Mouse (Mus musculus) forebrain, embryonic 14.5 days (tissue): ENCODE data around the gene H2-M10.2. TPM values are rescaled to one million over a fixed set of nuclear protein-coding genes. Genes with fewer than 3 reads are reported as not detected.
A peak's percentile ranks its signal among the peaks of the same experiment; 100 is the strongest.
"Not testable (repeated sequence)": the region's sequence is repeated elsewhere in the genome, so short reads cannot be mapped to it uniquely, and the experiment has no call there.

ENCODE experiments used
- ATAC-seq: fragments of 200-750 bp; cut with Nextera tagmentation; 2 replicates; pipeline ENCODE4 v1.8.0; 2017; ENCODE audit warnings: mild to moderate bottlenecking, moderate library complexity
- DNase-seq: peaks from one replicate; pipeline ENCODE4 v3.0.0-alpha.2; 2015; ENCODE audit warnings: low spot score
- H3K27ac ChIP-seq: fragments of 300-500 bp; sonication (generic); 2 replicates; pipeline ENCODE4 v1.5.1; 2014; ENCODE audit warnings: low read depth, mild to moderate bottlenecking, control low read depth, low read length, moderate library complexity
- H3K27me3 ChIP-seq: fragments of 300-500 bp; sonication (generic); replicated peaks from 2 replicates; pipeline ENCODE4 v1.6.1; 2014; ENCODE audit warnings: low read length, control low read depth, mixed read lengths; ENCODE audit not compliant: control insufficient read depth, insufficient read depth
- H3K36me3 ChIP-seq: fragments of 300-500 bp; sonication (generic); 2 replicates; pipeline ENCODE4 v1.6.1; 2014; ENCODE audit warnings: low read length, control low read depth; ENCODE audit not compliant: control insufficient read depth, insufficient read depth
- H3K4me1 ChIP-seq: fragments of 300-500 bp; sonication (generic); 2 replicates; pipeline ENCODE4 v1.6.1; 2014; ENCODE audit warnings: antibody characterized with exemption, low read length, control low read depth; ENCODE audit not compliant: control insufficient read depth, insufficient read depth
- H3K4me2 ChIP-seq: fragments of 300-500 bp; sonication (generic); 2 replicates; pipeline ENCODE4 v1.6.1; 2014; ENCODE audit warnings: mild to moderate bottlenecking, control low read depth, low read length
- H3K4me3 ChIP-seq: fragments of 300-500 bp; sonication (generic); 2 replicates; pipeline ENCODE4 v1.5.1; 2014; ENCODE audit warnings: low read depth, low read length, control low read depth
- H3K9ac ChIP-seq: fragments of 300-500 bp; sonication (generic); 2 replicates; pipeline ENCODE4 v1.6.1; 2014; ENCODE audit warnings: mild to moderate bottlenecking, low read length, control low read depth, moderate library complexity
- H3K9me3 ChIP-seq: fragments of 300-500 bp; sonication (generic); replicated peaks from 2 replicates; pipeline ENCODE4 v1.6.1; 2016; ENCODE audit warnings: low read length, control low read depth, mixed read lengths; ENCODE audit not compliant: control insufficient read depth
- WGBS: fragments of 180-500 bp; shearing (Covaris S2); extraction: QIAGEN DNeasy Blood & Tissue Kit; methylation state at CpG from one replicate; pipeline ENCODE4 v1.1.7; 2014; 5-methylcytosine and 5-hydroxymethylcytosine counted together
- polyA plus RNA-seq: library from polyadenylated mRNA; unstranded; fragments of >200 nt; fragmentation: Nextera tagmentation; extraction: Ambion mirVana; gene quantifications from 2 replicates; pipeline ENCODE4 v1.2.1, GENCODE M21; 2014

H2-M10.2 gene
- not detected in 2 replicates for polyA plus RNA-seq

- Histone ChIP-seq H3K4me2 (no peak within 1 kb of the TSS), H3K9me3 (no peaks in the 10 kb centered on the region), H3K27ac (no peak within 1 kb of the TSS), H3K4me1 (no peaks in the 10 kb centered on the region), H3K27me3 (no peaks in the 10 kb centered on the region), H3K4me3 (no peak within 1 kb of the TSS), H3K9ac (no peak within 1 kb of the TSS), H3K36me3 (no peaks in the 10 kb centered on the region)
- WGBS: 88% methylated on average over 2 of the region's 2 CpGs
- ATAC-seq: no peak
- DNase-seq: no peak
Observed at GRCm38 (mm10) chr17:36286390-36286789, at the start of gene H2-M10.2. Gene H2-M10.2 (minus strand): TSS chr17:36286490.

GRCm38 (mm10) chr17:36326055-36326454, 39.8 kb upstream of the H2-M10.2 start, which contains the start of gene H2-M10.1:
Gene H2-M10.1 (minus strand): TSS chr17:36326155.
- no peak for DNase-seq
- no peak for ATAC-seq
- H3K9ac ChIP-seq: no peak within 1 kb of the TSS
- no peak within 1 kb of the TSS for H3K4me3 ChIP-seq
- no peaks in the 10 kb centered on the region for H3K27me3 ChIP-seq
- no peaks in the 10 kb centered on the region for H3K36me3 ChIP-seq
- no peak within 1 kb of the TSS for H3K27ac ChIP-seq
- 94% methylated on average over 4 of the region's 4 CpGs for WGBS
- H3K9me3 ChIP-seq: no peaks in the 10 kb centered on the region
- H3K4me2 ChIP-seq: no peak within 1 kb of the TSS
- H3K4me1 ChIP-seq: no peaks in the 10 kb centered on the region

GRCm38 (mm10) chr17:36315689-36316253, 29.5 kb upstream of the H2-M10.2 start:
- WGBS: 16% methylated on average over 5 of the region's 5 CpGs
- Histone ChIP-seq H3K4me3 (peak overlapping the region; percentile 56), H3K27ac (peak overlapping the region; percentile 89), H3K27me3 (no peaks in the 10 kb centered on the region), H3K9me3 (no peaks in the 10 kb centered on the region), H3K36me3 (no peaks in the 10 kb centered on the region), H3K4me1 (no peaks in the 10 kb centered on the region), H3K4me2 (peak overlapping the region; percentile 69), H3K9ac (peak overlapping the region; percentile 76)
- DNase-seq: peak; percentile 36
- ATAC-seq: peak; percentile 57

GRCm38 (mm10) chr17:36315041-36315688, 28.9 kb upstream of the H2-M10.2 start:
- H3K4me1 ChIP-seq: no peaks in the 10 kb centered on the region
- H3K27me3 ChIP-seq: no peaks in the 10 kb centered on the region
- H3K4me3 ChIP-seq: peak overlapping the region; percentile 56
- ATAC-seq (peak; percentile 91), DNase-seq (peak; percentile 86)
- H3K4me2 ChIP-seq: peak overlapping the region; percentile 69
- H3K27ac ChIP-seq: peak overlapping the region; percentile 89
- under 1% methylated on average over 19 of the region's 19 CpGs for WGBS
- H3K36me3 ChIP-seq: no peaks in the 10 kb centered on the region
- no peaks in the 10 kb centered on the region for H3K9me3 ChIP-seq
- peak overlapping the region; percentile 76 for H3K9ac ChIP-seq

- H3K27ac ChIP-seq: 0 out of 2 replicates have a peak overlapping the region, but pooled peaks have one; percentile 89
- DNase-seq: peak; percentile 60
- H3K4me3 ChIP-seq: peak overlapping the region; percentile 56
- ATAC-seq: peak; percentile 47
- WGBS: under 1% methylated on average over 9 of the region's 9 CpGs
- H3K36me3 ChIP-seq: no peaks in the 10 kb centered on the region
- peak overlapping the region; percentile 69 for H3K4me2 ChIP-seq
- no peaks in the 10 kb centered on the region for H3K4me1 ChIP-seq
- no peaks in the 10 kb centered on the region for H3K27me3 ChIP-seq
- H3K9ac ChIP-seq: peak overlapping the region; percentile 76
- H3K9me3 ChIP-seq: no peaks in the 10 kb centered on the region
Observed at GRCm38 (mm10) chr17:36314511-36314910, 28.2 kb upstream of the H2-M10.2 start.

- Histone ChIP-seq H3K9me3 (no peaks in the 10 kb centered on the region), H3K4me3 (no peak overlapping the region), H3K27ac (no peak overlapping the region), H3K27me3 (no peaks in the 10 kb centered on the region), H3K36me3 (no peaks in the 10 kb centered on the region), H3K4me1 (no peaks in the 10 kb centered on the region), H3K9ac (no peak overlapping the region), H3K4me2 (no peak overlapping the region)
- 0 out of 2 replicates have a peak, but pooled peaks have one; percentile 20 for ATAC-seq
- DNase-seq: no peak
- 29% methylated on average over 1 of the region's 1 CpGs for WGBS
Observed at GRCm38 (mm10) chr17:36309293-36309692, 23.0 kb upstream of the H2-M10.2 start.

GRCm38 (mm10) chr17:36308855-36309254, 22.6 kb upstream of the H2-M10.2 start:
- H3K27me3 ChIP-seq, H3K36me3 ChIP-seq, H3K4me3 ChIP-seq, H3K27ac ChIP-seq, H3K9me3 ChIP-seq, H3K9ac ChIP-seq, H3K4me1 ChIP-seq, H3K4me2 ChIP-seq: not testable (repeated sequence)
- WGBS: 0% methylated on average over 3 of the region's 3 CpGs
- ATAC-seq (peak; percentile 67), DNase-seq (peak; percentile 93)

GRCm38 (mm10) chr17:36281521-36282245, 4.6 kb downstream of the H2-M10.2 start:
- H3K4me2 ChIP-seq: no peak overlapping the region
- ATAC-seq (no peak), DNase-seq (no peak)
- H3K27me3 ChIP-seq: no peaks in the 10 kb centered on the region
- H3K4me3 ChIP-seq: no peak overlapping the region
- H3K4me1 ChIP-seq: no peaks in the 10 kb centered on the region
- WGBS: 91% methylated on average over 4 of the region's 4 CpGs
- no peaks in the 10 kb centered on the region for H3K9me3 ChIP-seq
- H3K27ac ChIP-seq: no peak overlapping the region
- H3K36me3 ChIP-seq: peaks cover 13% of the 10 kb centered on the region; the same call in 1 of the 2 replicates
- no peak overlapping the region for H3K9ac ChIP-seq
